ENCODE assay signal across 17 mouse cellular contexts in the genomic region with DNA sequence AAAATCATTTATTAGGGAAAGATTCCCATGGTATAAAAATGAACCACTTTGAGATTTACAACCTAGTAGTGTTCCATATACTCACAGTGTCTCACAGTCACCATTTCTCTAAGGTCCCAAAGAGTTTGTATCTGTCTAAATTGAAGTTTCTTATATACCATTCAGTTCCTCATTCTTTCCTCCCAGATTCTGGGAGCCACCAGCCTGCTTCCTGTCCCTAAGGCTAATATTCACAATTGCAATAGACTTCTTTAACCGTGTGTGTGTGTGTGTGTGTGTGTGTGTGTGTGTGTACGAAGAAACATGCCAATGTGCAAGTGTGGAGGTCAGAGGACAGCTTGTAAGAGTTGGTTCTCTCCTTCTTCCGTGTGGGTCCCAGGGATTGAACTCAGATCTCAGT.
"Had no signal": no experiment of that assay in that cellular context is flagged by ENCODE, and none has a peak within 500 bp of the region (broad histone marks: within the 10 kb centered on the region; RNA-seq: fewer than 3 reads in every experiment).

No protein-coding gene starts in this region.

- DNase-seq: left cerebral cortex, postnatal 4 days; liver; liver, embryonic 13.5 days; liver, postnatal 0 days; lung, adult 18-20 months; lung, adult 2 months; lung, embryonic 14.5 days; lung, postnatal 10 days; lung, postnatal 14 days; lung, postnatal 36 days; lung, postnatal 4 days; midbrain, embryonic 14.5 days had no signal

- ATAC-seq: liver, embryonic 12.5 days; liver, postnatal 0 days; lung, postnatal 0 days; midbrain, embryonic 13.5 days; midbrain, embryonic 15.5 days; midbrain, embryonic 16.5 days had no signal
